Mouse (Mus musculus) cortical plate, adult 2 months (tissue): ENCODE measurements at regions not wholly inside any gene's neighbourhood (a gene's known extent, or its start where the extent isn't known, plus 50 kb on each side); places are given as distances from the start of the nearest gene placed in this dataset.

Experiments
- CTCF ChIP-seq: fragments of 200-500 bp; IDR thresholded peaks from 2 replicates; pipeline ENCODE4 v1.5.1; 2011; ENCODE audit warnings: mild to moderate bottlenecking, control low read depth, low read length; ENCODE audit not compliant: insufficient read depth; ENCODE audit errors: extremely low read depth
- POLR2A ChIP-seq: fragments of 200-500 bp; IDR thresholded peaks from 2 replicates; pipeline ENCODE4 v1.6.1; 2011; ENCODE audit warnings: mild to moderate bottlenecking, low read length, control low read depth; ENCODE audit not compliant: insufficient read depth; ENCODE audit errors: extremely low read depth

DNA sequence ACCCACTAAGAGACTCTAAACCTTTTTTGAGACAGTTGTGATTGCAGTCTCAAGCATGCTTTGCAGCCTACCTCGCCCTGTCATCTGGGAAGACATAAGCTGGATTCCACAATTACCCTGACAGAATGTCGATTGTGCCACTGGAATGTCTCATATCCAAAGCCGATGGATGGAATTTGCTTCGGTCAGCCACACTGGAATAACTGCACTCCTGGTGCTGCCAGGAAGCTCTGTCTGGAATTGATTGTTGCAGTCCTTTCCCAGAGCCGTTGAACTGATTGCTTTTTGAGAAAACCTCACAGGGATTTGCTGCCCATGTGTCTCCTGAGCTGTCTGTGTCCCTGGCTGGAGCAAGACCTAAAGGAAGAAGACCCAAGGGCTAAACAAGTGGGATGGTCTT, 499.0 kb downstream of the Tmem38b start:
- TF ChIP-seq CTCF: no peak
- TF ChIP-seq POLR2A: no peak
